Mouse (Mus musculus) ovary, postnatal 36 days (tissue): ENCODE measurements around the gene Apoc2.

ENCODE experiments used
- DNase-seq: peaks from one replicate; pipeline ENCODE4 v3.0.0; 2022; ENCODE audit warnings: low spot score, mixed read lengths

Apoc2 gene

DNA sequence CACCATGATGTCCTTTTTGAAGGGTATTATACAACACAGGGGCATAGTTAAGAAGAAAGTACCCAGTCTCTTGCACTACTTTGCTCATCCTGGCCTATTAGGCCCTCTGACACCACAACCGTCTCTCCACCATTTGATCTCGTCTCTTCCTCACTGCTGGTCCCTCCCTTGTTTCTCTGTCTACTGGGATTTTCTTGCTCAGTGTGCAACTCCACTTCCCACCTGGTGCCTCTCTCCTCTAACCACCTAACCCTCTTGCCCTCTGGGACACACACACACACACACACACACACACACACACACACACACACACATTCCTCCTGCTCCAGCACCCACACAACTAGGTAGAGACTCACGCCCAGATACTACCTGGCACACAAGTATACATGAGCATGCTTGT lies 1.2 kb upstream of the Apoc2 start:
- DNase-seq = no peak

DNA sequence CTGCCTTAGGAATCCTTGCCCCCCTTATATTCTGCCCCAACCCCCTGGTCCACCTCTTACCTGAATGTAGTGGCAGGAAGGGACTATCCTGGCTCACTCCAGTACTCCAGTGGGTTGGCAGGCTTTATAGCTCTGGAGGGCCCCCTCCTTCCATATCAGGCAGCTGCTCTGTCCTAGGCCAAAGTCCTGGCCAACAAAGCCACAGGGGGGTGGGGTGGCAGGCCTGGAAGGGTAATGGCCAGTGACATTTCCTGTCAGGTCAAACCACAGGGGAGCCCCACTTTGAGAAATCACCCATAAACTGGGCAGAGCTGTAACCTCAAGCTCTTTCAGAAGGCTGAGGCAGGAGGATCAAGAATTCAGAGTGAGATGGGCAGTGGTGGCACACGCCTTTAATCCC lies 1.1 kb downstream of the Apoc2 start:
- no peak for DNase-seq

DNA sequence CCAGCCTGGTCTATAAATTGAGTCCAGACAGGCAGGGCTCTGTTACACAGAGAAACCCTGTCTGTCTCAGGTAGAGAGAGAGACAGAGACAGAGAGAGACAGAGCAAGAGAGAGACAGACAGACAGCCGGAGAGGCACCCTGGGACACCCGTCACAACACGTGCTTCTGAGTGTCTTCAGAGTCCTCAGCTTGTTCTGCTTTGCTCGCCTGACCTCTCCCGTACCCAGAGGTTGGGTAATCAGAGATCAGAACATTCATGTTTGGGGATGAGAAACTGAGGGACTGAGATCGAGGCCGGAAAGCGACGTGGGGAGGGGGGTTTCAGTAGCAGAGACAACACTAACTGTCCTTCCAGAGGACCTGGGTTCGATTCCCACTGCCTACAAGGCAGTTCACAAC lies 1.9 kb downstream of the Apoc2 start:
- DNase-seq = no peak

DNA sequence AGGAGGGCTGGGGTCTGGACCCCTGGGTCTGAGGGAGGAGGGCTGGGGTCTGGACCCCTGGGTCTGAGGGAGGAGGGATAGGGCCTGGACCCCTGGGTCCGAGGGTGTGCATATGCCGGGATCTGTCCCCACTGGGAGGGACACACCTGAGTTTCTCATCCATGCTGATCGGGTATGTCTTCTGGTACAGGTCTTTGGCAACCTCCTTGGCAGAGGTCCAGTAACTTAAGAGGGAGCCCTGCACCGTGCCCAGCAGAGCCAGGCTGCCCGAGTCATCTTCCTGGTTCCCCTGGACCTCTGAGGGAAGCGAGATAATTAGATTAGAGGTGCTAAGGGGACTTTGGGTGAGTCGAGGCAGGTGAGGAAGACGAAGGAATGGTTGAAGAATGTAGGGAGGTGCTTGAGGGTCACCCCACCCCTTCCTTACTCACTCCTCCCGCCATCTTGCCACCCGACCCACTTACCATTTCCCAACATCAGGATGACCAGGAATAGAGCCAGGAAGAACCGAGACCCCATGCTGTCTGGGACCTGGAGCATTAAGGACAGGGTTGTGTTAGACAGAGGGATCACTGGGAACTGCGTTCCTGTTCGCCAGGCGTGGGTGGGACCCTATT lies 4.5 kb downstream of the Apoc2 start:
- DNase-seq = no peak

DNA sequence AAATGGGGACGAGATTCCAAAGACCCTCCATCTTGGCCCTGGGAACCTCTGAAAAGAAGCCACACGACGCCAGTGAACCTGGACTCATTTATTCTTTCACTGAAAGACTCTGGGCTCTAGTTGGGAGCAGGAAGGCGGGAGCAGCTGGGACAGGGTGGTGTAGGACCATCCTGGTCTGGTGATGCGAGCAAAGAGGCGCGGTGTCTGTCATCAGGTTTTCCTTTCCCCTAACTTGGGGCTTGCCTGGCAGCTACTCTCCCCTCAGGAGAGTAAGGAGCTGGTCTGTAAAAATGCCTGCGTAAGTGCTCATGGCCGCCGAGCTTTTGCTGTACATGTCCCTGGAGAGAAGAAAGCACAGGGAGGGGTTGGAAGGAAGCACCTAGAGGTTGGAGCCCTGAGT lies 6.2 kb downstream of the Apoc2 start:
- DNase-seq = no peak

DNA sequence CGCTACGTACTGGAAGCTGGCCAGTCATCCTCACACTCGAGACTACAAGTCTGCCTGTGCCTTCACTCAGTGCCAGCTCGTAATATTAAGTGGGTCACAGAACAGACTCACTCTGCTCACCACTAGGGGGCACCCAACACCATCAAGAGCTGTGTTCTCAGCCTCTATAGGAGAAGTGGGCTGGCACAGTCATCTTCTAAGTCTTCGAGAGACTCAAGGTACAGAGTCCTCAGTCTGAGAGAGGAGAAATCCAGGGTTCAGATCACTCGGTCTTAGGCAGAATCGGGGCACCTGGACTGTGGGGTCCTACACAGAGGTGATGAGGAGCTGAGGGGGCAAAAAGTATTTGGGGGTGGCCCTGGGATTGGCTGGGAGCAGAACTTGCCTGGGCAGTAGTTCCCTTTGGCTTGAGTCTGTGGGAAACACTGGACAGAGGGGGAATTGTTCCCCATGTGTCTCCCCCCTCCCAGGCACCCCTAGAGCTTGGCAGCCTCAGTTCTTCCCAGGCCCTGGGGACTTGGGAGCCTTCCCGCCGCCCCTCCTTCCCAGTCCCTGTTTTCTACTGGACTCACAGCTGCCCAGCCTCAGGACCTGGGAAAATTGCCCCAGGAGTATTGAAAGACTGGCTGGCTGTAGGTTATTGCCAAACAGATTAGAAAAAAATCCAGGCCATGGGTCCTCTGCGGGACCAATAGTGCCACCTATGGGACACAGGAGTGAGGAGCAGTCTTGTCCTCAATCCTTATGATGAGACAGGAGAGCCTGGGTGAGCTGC lies 8.6 kb downstream of the Apoc2 start:
- DNase-seq = peak; percentile 82

DNA sequence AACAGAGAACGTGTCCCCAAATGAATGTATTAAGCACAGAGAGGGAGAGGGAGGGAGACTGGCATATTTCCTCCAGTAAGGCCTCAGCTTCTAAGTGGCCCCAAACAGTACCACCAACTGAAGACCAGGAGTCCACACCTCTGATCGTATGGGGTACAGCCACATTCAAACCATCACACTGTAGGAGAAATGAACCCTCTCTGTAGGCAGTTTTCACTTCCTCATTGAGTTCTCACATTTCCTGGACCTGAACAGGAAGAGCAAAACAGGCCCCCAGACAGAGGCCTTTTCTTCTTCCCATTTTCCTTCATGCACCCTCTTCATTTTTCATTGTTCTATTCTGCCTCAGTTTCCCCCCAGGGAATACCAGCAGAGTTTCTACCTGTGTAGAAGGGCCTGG lies 10.3 kb downstream of the Apoc2 start:
- no peak for DNase-seq

DNA sequence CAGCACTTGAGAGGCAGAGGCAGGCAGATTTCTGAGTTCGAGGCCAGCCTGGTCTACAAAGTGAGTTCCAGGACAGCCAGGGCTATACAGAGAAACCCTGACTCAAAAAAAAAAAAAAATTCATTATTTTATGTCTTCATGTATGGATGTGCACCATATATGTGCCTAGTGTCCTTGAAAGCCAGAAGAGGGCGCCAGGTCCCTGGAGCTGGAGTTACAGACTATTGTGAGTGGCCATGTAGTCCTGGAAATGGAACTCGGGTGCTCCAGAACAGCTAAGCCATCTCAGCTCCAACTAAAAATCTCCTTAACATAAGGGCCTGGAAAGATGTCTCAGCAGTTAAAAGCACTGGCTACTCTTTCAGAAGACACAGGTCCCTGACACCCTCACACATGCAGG lies 11.0 kb downstream of the Apoc2 start:
- no peak for DNase-seq

DNA sequence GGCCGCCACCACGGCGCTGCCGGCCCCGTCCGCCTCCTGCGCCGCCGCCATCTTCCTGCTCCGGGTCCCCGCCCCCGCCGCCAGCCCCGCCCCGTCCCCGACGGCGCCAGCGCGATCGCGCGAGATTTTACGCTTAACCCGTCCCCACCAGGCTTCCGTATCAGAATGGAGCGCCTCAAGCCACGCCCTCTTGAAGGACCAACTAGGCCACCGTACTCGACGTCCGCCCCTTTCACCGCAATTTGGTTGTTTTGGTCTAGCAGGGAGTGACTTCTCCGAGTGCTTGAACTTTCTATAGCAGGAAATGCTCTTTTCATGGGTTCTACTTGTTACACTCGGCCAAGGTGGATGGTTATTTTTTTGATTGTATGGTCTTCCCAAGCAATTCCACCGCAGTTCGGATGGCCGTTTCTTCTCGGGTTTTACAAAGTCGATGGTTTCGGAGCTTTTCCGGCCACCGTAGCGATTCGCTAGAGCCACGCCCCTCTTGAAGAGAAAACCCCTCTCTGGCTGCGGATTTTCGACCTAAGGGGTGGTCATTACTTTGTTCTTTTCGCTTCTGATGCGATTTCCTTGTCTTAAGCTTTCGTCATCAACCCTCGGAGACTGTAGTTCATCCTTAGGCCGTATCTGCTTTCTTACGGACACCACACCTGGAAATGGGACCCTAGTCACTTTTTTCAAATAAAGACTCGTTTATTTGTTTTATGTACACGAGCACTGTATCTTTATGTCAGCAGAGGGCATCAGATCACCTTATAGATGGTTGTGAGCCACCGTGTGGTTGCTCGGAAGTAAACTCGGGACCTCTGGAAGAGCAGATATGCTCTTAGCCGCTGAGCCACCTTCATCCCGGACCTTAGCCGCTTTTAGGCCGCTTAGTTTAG lies 12.5 kb downstream of the Apoc2 start, which contains the start of gene Clptm1:
Gene Clptm1, minus strand, starts transcription at position 79 of the 887 bp plus-strand sequence.
- DNase-seq = peak; percentile 95

DNA sequence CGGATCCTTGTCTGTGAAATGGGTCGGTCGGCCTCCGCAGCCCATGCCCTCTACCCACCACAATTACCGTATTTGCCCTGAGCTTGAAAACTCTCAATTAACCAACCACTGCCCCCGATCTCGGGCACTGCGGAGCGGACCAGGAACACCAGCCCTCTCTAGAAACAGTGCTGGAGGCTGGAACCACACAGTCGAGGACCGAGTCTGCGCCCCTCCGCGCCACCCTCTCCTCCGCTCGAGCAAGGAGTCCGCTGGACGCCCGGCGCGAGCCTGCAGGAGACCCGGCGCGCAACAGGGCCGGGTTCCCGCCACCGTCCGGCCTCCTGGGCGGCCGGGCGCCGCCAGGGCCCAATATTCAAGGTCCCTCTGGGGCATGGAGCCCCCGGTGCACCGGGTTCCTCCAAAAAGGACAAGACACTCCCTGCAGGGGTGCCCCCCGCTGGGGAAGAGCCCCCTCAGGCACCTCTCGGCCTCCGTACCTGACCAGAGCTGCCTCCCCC lies 13.2 kb downstream of the Apoc2 start:
- DNase-seq = no peak

DNA sequence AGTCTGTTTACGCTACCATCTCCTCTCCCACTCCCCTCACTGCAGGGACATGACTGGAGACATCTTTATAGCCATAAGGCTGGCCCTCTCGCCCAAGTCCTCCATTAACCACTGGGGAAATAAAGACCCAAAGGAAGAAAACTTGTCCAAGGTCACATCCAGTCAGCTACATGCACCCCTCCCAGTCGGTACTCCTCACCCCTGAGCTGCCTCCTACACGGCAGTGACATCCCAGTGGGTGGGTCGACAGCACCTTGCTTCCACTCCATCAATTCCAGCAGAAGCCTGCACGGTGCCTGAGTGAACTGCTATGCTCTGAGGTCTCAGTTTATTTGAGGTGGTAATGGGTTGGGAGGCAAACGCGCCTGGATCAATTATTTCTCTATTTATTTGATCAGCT lies 13.8 kb downstream of the Apoc2 start:
- DNase-seq = no peak

DNA sequence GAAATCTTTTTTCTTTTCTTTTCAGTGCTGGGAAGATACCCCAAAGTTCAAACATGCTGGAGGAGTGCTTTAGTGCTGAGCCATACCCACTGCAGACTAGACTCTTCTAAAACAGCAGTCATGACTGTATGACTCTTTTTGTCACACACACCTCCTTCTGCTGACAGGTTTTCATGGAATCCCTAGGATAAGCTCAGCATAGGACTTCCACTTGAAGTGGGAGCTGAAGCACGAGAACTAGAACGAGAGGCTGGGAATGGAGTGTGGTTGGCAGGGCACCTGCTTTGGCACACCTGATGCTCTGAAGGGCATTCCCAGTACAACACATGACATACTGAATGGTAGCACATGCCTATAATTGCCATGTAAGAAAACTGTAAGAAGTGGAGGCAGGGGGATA lies 25.1 kb downstream of the Apoc2 start:
- DNase-seq = no peak

DNA sequence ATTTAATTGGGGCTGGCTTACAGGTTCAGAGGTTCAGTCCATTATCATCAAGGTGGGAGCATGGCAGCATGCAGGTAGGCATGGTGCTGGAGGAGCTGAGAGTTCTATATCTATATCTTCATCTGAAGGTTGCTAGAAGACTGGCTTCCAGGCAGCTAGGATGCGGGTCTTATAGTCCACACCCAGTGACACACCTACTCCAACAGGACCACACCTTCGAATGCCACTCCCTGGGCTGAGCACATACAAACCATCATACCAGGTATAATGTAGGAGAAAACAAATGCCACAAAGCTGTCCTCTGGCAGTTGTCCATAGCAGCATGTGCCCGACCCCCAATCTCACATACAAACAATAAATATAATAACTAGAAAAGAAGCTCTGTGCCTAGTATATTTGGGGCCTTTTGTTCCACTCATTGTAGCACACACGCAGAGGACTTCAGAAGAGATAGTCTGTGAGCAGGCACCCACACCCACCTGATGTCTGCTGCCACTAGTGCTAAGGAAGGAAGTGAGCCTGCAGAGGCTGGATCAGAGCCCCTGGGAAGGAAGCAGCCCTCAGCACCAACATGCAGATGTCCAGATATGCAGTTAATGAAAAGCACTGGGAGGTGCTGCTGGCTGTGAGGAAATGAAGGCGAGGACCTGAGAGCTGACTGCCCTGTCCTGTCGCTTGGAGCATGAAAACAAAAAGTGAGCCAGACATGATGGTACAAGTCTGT lies 26.5 kb downstream of the Apoc2 start:
- no peak for DNase-seq

DNA sequence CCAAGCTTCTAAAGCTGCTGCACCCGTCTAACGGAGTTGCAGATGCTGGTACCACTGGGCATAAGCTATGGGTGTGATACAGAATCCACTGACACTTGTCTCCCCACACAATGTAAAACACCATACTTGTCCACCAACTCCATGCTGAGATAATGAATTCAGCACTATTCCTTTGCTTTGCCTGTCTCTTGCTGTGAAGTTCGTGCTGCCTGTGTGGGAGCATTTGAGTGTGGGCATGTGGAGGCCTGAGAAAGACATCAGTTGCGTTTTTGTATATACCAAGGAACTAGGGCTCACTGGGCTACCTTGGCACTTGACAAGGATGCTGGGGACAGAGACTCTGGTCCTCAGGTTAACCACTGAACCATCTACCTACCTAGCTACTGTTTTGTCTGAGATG lies 36.5 kb downstream of the Apoc2 start:
- DNase-seq = no peak

DNA sequence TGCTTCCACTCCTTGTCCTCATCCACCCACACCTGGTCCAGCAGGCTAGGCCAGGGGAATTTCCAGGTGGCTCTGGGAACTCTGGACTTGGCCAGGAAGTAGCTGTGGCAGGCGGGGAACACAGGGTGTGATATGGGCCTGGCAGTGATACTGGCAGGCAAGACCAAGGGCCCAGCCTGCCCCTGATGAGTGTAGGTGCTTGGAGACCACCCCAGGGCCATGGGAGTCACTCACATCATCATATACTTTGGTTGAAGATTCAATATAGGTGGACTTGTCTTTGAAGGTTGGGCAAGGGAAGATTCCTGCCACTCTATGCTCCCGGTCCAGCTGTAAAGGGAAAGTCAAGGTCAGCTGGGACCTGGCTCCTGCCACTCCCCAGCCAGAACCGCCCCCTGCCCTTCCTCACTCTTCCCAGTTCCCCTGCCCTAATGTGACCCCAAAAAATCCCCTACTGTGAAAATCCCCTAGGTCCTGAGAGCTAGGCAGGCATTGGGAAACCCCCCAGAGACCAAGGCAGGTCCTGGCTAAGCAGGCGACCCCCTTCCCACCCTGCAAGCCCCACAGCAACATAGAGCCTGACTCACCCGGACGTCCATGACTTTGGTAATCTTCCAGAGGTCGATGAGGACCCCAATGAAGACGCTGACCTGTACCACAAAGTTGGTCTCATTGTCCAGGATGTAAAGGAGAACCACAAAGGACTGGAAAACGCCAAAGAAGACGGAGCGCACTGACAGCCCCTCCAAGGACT lies 42.5 kb downstream of the Apoc2 start:
- DNase-seq = no peak

DNA sequence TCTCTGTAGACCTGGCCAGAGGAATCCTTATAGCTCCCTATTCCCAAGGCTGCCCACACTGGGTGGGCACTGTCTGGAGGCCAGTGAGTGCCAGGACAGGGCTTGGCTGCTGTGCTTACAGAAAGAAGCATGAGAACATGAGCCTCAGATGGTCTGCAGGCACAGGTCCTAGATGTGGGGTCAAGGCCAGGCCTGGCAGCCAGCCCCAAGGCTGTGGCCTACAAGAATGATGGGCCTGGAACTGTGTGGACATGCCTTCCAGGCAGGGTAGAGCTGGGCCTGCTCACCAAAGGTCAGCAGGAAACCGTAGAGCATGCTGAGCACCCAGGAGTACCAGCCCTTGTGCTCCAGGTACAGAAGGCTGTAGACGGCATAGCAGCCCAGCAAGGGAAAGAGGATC lies 43.1 kb downstream of the Apoc2 start:
- peak; percentile 51 for DNase-seq

DNA sequence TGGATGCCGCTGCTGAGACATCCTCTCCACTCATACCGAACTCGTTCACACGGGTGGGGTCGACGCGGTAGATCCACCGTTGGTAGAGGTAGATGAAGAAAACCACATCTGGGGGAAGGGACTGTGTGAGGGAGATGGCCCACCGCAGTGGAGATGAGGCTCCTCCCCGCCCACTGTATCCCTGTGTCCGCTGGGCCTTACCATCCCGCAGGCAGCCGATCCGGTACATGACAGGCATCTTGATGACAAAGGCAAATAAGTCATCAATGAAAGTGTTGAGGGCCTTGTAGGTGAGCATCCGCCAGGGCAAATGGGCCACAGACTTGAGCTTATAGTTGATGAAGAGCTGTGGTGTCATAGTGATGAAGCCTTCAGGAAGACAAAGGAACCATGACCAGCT lies 43.9 kb downstream of the Apoc2 start:
- DNase-seq = no peak

DNA sequence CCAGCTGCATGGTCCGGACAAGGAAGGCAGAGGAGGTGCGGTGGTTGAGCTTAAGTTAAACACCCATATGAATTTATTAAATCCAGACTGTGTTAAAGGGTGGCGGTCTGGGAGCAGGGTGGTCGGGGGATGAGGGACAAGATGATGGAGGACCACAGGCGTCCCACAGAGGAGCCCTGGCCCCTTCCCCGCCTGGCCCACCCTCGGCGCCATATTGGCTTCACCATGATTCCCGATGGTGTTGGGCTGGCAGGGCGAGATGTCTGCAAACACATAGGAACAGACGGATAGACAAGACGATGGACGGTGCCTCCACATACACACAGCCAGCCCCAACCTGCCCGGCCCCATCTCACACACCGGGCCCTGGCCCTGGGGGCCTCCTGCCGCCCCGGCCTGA lies 44.5 kb downstream of the Apoc2 start:
- no peak for DNase-seq

DNA sequence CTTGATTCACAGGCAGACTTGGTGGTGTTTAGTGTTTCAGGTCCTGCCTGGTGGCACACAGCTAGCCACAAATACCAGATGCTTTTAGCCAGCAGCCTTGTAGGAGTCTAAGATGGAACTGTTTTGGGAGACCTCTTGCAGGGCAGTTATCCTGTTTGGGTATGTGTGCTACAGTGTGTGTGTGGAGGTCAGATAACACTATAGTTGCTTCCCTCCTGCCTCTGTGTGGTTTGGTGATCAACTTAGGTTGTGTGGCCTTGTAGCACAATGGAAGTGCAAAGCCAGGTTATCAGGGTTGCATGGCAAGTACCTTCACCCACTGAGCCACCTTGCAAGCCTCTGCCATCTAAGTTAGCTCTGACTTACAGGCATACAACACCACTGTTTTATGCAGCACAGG lies 45.0 kb downstream of the Apoc2 start:
- no peak for DNase-seq

DNA sequence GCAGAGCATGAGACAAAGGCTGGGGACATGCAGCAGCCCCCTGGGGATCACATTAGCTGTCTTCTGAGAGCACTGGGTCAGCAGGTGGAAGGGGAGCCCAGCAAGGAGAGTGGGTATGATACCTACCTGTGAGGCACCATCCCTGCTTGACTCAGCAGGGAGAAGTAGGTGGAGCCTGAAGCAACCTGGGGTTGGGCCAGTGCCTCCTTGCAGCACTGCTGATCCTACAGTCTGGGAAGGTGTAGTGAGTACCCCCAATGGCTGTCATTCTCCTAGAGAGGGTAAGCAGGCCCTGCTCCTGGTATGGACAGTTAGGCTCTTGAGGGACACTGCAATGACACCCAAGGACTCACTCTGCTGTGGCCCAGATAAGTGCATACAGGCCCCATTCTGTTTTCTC lies 45.5 kb downstream of the Apoc2 start:
- DNase-seq = no peak

DNA sequence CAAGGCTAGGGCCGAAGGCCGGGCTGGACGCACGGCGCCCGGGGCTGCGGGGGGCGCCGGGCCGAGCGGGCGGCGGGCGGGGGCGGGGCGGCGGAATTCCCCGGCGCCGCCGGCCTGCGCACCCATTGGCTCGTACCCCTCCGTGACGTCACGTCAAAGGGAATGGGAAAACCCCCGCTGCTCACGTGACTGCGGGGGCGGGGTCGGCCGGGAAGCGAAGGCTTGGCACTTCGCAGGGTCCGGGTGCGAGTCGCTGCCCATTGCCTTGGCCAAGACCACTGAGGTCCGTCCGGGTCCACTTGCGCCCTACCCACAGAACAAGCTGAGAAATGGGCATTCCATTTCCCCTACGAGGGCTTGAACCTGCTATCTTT lies 48.4 kb downstream of the Apoc2 start, which contains the start of gene Relb:
Gene Relb, minus strand, starts transcription at position 78 of the 374 bp plus-strand sequence.
- DNase-seq = peak; percentile 90
